Mouse (Mus musculus): ENCODE measurements around the gene Lrrc75a.

Gene Lrrc75a

DNA sequence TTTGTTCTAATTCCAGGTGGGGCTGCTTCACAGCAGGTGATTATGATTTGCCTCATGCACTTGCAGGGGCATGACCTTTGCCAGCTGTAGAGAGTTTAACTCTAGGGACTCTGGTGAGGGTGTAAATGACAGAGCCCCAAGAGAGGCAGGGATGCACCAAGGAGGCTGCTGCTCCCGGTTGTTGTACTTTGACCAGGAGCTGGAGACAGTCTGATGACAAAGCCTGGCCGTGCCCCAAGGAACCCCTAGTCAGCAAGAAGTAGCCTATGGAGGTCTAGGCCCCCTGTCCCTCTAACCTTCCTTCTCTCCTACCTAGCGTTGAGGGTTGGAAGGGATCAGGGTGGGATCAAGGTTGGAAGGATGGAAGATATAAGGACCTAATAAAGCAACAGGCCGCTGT lies 32.9 kb downstream of the Lrrc75a start:
- DNase-seq (ENCODE audit: low spot score in 2 of 2), result no peak

DNA sequence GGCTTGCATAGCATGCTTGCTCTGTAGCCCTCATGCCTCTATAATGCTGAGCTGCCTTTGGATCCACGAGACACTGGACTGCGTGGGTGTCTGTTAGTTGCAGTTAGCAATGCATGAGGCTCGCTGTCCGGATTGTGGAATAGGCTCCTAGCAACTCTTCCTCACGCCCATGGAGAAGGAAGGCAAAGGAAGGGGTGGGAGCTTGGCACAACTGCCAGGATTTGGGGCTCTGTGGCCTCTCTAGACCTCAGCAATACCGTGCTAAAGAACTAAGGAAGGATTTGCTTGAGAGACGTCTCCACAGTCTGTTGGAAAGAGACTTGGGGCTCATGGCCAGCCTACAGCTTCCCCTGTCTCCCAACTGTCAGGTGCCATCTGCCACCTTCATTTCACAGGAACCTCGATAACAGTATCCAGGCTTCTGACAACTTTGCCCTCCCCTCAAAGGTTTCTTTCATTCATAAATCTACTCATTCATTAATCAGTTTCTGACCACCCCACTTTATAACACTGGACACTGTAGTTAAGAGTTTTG lies 33.4 kb downstream of the Lrrc75a start:
- DNase-seq (ENCODE audit: low spot score in 2 of 2), result no peak

DNA sequence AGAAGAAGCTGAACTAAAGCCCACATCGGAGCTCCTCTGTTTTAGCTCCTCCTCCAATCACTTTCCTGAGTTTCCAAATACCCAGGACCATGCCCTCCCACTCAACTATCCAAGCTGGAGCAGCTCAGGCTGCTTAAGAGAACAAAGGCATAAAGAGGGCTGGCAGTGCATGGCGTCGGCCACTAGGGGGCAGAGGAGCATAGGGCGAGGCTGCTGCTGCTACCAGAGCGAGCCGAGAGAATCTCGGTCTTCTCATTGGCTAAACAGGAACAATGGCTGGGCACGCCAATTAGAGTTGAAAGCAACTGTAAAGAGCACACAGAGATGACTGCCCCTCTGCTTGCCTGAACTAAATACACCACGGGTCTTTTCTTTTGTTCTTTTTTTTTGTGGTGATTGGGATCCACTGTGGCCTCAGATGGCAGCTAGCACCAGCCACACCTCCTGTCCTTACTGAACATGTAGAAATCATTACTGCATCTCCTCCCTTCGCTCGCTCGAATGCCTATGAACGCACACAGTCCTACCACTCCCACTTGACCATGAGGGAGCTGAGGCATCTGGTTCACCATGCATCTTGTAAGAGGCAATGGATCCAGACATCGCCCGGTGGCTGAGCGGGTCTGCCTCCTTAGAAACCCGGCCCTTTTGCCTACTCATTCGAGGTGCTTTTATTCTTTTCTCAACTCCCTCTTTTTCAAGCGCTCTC lies 34.5 kb downstream of the Lrrc75a start:
- DNase-seq (ENCODE audit: low spot score in 2 of 2), result peak; percentile 86 to 92

DNA sequence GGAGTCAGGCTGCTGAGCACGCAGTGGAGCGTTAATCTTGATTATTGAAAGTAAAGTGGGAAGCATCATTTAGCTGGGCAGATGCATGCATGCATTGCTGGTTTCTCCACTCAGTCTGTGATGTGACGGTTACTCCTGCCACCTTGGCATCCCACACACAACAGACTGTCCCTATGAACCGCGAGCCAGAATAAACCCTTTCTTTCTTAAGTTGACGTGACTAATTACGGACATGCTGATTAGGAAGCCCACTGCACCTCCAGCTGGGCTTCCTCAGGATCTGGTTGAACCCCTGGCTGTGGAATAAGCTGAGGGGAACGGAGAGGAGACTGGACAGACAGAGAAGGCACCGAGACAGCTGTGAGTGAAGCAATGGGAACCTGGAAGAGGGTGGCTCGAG lies 35.7 kb downstream of the Lrrc75a start:
- DNase-seq (ENCODE audit: low spot score in 2 of 2), result no peak

DNA sequence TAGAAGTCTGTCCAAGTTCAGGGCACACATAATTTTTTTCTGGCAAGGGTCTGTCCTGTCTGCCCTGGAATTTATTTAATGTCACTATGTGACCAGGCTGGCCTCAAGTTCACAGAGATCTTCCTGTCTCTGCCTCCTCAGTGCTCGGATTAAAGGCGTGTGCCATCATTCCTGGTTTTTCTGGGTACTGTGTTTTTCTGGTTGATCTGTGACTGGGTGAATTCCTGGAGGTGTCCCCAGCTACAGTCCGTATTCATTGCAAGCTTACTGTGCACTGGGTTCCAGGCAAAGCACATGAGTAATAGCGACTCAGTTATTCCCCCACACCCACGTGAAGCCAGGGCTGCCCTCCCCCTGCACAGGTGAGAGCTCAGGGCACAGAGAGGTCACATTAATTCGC lies 38.0 kb downstream of the Lrrc75a start:
- DNase-seq (ENCODE audit: low spot score in 2 of 2), result no peak

DNA sequence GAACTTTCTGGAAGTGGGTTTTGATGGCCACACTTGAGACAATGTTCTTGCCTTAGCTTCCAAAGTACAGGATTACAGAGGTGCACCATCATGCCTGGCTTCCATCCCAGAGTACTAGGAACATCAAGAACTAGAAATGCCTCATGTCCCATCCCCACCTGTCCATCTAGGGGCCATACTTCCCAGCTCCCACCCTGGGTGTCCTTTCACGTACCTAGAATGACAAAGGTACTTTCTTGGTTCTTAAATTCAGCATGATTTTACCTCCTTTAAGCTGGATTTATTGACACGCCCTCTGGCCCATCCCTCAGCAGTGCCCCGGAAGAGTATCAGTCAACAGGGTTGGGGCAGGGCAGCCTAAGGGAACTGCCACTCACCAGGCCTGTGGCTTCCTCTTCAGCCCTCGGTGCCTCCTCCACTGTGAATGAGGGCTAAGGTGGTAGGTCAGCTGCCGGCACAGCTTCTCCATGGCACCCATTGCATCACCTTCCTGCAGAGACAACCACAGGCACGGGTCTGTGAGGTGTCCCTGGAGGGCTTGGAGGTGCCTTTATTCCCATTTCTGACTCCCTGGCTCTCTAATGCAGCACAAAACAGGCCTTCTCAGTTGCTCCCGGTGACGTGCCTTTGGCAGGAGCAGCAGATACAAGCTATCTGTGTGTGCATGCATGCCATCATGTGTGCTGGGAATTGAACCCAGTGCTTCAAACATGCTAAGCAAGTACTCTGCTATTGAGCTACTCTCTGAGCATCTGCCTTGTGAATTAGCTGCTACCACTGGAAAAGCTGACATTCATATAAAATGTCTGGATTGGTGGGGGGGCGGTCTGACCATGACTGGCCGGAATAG lies 39.3 kb downstream of the Lrrc75a start:
- no peak for DNase-seq (ENCODE audit: low spot score in 2 of 2)

DNA sequence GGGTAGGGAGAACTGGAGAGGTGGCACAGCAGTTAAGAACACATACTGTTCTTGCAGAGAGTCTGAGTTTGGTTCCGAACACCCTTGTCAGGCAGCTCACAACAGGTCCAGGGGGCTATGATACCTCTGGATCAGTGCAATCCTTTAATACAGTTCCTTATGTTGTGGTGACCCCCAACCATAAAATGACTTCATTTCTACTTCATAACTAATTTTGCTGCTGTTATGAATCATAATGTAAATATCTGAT lies 40.4 kb downstream of the Lrrc75a start:
- DNase-seq (ENCODE audit: low spot score in 2 of 2), result no peak

DNA sequence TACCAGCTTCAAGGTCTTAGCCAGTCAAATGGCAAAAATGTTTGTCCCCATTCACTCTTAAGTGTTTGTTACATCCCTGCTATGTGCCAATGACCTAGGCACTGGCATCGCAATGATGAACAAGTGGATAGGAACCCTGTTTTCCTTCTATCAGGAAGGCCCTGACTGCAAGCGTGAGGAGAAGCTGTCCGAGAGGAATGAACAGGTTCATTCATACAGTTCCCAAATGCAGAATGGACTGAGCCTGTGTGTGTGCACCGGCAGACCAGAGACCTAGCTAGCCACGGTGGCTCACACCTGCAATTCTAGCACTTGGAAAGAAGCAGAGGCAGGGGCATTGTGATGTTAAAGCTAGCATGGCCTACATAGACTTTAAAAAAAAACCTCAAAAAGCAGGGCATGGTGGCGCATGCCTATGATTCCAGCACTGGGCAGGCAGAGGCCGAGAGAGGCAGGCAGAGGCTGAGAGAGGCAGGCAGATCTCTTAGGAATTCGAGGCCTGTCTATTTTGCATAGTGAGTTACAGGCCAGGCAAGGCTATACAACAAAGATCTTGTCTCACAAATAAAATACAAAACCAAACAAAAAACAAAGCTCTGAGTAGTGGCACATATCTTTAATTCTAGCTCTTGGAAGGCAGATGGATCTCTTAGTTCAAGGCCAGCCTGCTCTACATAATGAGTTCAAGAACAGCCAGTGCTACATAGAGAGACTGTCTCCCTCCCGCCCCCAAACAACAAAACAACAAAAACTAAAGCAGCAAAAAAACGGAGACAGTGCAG lies 41.0 kb downstream of the Lrrc75a start:
- no peak for DNase-seq (ENCODE audit: low spot score in 2 of 2)

DNA sequence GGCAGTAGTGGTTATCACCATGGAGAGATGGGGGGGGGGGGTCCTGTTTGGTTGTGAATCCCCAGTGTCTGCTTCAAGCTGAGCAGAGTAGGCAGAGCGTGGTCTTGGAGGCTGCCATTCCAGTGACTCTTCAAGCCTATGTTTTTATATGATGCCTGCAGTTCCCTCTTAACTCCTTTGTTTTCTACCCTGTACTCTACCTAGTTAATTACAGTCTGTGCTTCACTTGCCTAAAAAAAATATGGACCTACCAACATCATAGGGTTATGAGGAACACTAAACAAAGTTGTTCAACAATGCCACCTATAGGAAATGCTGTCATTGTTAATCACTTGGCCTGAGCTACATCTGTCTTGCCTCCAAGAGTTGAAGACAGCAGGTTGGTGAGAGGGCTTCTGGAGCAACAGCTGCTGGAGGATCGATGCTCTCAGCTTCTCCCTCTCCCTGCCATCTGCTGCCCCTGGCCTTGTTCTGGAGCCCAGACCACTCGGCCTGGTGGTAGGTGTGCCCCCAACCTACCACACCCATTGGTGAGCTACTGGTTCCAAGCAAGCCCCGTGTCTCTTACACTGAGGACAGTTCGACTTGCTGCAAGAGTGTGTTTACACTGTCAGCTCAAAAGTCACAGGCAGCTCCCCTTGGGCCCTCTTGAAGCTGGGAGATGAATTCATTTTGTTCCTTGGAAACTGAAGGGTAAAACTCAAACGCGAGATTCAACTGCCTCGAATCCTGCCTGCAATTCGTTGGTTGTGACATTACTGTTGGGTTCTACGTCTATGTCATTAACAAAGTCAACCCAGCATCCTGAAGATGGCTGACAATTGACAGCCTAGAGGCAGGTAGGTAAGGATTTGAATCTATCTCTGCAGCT lies 41.8 kb downstream of the Lrrc75a start:
- DNase-seq (ENCODE audit: low spot score in 2 of 2), result no peak

DNA sequence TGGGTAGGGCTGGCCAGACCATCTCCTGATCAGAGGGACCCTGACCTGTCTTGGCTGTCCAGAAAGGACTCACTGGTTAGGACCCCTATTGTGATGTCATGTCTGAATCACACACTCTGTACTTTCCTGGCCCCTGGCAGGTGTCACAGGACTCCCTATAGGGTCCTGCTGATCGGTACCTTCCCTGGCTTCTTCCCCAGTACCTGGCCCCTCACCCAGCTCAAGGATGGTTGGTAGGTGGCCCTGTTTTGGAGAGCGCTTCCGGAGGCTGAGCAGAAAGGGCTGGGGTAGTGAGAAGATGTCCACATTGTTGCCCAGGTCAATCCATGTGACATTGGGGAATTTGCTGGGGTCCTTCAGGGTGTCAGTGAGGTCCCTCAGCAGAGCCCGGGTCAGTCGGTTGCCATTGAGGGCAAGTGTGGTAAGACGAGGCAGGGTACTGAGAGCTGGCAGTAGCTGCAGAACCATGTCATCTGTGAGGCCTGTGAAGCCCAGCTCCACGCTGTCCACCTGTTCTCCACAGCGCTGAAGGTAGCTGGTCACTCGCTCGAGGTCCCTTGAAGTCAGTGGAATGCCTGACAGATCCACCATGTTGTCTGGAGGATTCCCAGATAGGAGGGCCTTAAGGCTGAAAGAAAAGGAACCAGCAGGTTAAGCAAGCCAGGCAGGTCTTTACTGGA lies 42.6 kb downstream of the Lrrc75a start:
- DNase-seq (ENCODE audit: low spot score in 2 of 2), result no peak

DNA sequence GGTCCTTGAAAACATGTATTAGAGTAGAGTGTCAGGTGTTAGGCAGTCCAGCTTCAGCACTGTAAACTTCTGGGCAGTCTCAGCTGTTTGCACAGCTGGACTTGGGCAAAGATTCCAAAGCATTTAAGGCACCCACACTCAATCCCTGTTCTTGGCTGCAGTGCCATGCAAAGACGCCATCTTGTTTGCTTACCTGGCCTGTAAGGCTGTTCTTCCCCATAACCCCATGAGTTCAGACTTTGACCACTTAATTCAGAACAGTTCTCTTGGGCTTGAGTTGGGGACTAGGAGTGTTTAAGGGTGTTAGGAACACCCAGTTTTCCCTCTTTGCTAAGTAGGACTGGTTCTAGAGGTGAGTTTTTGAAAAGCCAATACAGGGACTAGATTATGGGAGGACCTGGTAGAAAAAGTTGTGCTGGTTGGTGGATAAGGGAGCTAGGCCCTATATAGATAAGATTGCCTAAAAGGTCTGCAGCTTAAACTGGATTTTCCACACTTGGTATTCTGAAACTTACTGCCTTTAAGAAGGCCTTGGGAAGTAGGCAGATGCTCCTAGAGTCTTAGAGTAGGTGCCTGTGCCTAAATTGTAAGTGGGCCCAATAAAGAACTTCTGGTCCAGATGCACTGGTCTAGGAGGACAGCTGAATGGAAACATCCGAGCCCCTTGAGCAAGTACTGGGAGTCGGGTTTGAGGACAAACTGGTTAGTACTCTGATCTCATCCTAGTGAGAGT lies 43.3 kb downstream of the Lrrc75a start:
- no peak for DNase-seq (ENCODE audit: low spot score in 2 of 2)

DNA sequence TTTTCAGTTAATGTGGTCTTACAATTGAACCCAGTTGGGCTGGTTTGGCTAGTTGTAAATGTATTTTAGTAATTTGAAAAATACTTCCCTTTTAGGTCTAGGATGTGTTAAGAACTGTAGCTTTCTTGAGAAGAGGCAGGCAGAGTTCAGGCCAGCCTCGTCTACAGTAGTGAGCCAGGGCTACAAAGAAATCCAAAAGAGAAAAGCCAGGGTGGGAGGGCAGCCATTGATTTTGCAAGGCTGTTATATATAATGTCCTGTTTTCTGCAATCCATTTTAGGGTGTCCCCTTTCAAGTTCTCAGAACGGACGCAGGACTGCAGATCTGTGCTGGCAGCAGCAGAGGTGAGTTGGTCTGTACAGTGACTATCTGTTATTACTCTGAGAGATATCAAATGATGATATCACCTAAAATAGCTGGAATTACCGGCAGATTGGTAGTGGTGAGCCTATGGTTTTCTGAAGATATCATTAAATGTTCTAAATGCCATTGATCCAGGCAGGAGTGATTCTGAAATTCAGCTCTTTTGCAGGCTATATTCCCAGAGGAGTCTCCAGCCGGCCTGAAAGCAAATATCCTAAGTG lies 44.1 kb downstream of the Lrrc75a start:
- DNase-seq (ENCODE audit: low spot score in 2 of 2), result no peak

DNA sequence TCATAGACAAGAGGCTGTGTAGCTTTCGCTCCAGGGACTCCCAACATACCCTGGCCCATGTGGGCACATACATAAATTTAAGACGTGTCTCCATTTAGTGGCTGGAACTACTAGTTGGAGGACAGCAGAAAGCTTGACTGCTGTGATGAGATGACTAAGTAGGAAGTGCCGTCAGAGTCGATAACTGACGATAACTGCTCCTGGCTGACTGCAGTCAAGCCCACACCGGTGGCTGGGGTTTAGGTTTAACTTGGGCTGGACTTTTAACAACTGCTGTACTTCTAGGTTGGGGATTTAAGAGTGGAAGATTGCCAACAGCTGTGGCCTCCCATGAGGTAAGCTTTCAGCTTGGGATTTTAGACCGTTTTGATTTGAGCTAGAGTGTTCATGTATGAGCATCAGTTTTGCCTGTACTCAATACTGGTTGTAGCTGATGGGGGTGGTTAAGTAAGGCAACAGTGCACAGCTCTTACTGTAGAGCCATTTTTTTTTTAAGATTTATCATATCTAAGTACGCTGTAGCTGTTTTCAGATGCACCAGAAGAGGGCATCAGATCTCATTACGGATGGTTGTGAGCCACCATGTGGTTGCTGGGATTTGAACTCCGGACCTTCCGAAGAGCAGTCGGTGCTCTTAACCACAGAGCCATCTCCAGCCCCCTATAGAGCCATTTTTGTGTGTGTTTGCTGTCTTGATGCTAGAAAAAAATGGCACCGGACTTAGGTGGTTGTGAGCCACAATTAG lies 44.8 kb downstream of the Lrrc75a start:
- peak in 1 of 2 experiments; percentile 22 for DNase-seq (ENCODE audit: low spot score in 2 of 2)

DNA sequence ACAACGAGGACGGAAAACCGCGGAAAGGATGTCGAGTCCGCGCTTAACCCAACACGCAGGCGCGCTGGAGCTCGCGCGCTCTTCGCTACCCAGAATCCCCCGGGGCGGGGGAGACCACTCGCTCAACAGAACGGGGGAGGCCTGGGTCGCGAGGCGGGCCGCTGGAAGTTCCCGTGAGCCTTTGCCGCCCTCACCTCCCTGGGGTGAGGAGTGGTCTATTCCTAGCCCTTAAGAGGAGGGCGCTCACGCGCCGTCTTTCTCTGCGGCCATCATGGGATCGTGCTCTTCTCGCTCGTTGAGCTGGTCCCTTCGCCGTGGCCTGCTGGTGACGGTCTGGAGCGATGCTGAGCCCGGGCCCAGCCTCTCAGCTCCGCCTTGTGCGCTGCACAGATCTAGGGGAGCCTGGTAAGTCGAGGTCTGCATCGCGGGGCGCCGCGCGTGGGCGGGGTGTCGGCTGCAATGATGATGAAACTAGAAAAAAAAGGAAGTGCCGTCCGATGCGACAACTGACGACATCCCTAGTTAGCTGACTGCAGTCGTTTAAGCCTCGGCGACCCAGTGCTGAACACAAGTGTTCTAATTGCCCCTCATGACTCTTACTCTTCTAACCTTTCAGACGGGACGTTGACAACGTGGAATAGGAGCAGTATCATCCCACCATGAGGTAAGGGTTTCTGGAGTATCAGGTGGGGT lies 45.6 kb downstream of the Lrrc75a start:
- DNase-seq (ENCODE audit: low spot score in 2 of 2), result peak; percentile 95 to 97

DNA sequence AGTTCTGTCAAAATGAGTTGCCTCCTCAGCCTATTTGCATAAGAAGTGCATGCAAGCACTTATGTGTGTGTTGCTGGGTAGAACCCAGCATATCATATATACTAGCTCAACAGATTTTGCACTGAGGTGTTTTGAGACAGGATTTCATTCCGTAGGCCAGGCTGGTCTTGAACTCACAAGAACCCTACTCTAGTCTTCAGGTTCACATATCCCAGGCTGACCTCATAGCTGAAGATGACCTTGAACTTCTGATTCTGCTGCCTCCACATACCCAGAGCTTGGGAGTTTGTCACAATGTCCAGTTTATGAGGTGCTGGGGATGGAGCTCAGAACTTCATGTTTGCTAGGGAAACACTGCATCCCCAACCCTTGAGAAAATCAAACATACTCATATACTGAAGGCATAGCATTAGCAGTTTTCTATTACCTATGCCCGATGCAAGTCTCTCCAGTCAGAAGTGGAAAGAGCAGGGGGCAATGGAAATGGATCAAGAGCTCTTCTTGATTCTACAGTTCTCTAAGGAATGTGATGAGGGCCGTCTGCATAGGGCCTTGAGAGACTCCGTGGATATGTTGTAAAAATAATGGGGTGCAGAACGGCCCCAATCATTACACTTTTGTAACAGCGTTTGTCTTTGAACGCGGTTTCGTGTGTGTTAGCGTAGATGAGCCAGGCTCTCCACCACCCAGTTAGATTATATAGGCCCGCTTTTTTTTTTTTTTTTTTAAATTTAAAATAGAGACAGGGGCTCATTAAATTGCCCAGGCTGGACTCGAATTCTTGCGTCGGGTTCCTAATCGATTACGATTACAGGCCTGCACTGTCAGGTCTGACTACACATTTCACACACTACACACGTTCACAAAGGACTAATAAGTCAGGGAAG lies 46.3 kb downstream of the Lrrc75a start:
- DNase-seq (ENCODE audit: low spot score in 2 of 2), result no peak

DNA sequence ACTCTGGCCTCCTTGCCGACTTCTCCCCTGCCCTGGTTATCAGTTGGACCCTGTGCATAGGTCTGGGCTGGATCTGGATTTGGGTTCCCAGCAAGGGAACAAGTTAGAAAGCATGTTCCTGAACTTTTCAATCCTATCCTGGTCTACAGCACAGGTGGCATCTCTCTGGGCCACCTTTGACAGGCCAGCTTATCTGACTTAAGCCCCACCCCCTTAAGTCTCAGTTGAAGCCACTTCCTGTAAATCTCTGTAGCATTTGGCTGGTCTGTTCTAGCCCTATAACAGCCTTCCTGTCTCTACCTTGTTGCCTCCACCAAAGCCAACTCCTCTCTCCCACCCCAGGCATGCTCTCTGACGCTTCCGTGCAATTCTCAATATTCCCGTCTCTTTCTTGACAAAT lies 49.8 kb downstream of the Lrrc75a start:
- no peak for DNase-seq (ENCODE audit: low spot score in 2 of 2)

DNA sequence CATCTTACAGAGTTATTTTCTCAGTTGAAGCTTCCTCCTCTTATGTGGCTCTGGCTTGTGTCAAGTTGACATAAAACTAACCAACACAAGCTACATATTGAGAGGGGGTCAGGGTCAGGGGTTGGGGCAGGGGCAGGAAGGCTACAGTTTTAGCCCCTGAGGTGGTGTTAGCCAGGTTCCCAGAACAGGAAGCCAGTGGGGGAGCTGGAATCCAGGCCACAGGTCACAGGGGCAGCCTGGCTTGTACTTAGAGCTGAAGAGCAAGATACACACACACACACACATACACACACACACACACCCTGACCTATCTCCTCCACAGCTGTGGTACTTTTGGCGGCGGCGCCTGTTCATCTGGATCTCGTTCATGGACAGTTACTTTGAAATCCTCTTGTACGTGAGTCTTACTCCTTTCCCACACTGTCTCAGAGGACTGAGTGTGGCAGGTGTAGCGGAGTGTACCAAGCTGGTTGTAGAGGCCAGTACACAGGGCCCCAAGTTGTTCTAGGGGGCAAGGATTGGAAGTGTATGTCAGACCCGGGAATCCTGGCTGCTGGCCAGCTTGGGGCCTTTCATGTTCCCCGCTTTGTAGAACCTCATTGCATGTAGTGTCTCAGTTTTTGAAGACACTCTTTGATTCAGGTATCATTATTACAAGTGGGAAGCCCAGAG lies 56.3 kb downstream of the Lrrc75a start:
- DNase-seq (ENCODE audit: low spot score in 2 of 2), result no peak

Measured in heart, adult 9 months (tissue).